Mouse (Mus musculus) adrenal gland, adult 18-20 months (tissue): ENCODE results near the gene Sdhc. TPM values are rescaled to one million over a fixed set of nuclear protein-coding genes. Genes with fewer than 3 reads are reported as not detected.

Experiments used
- DNase-seq, 2 experiments: peaks; one replicate each; pipeline ENCODE4 v3.0.0; 2021 to 2022; ENCODE audit warnings: low spot score in 2 of 2
- long read RNA-seq, 2 experiments: library from polyadenylated mRNA; stranded (forward); transcript quantifications; one replicate each; pipeline ENCODE4 v2.0.0; 2021
- total RNA-seq, 2 experiments: library from RNA; stranded (reverse); gene quantifications; 1 replicate in 1 of 2; 2 replicates in 1 of 2; pipeline ENCODE4 v1.2.3; 2021

Sdhc gene
- 100 to 1,000 TPM; 450 to 629 TPM for total RNA-seq
- long read RNA-seq, experiment 1, transcript Sdhc-202 (6 exons, 3,171 nt): major isoform, 40 of 58 reads
- long read RNA-seq, experiment 1, partial matches to known transcripts: 12 of 58 reads
- long read RNA-seq, experiment 1, other reads (novel, unspliced or antisense): 6 of 58 reads
- long read RNA-seq, experiment 2, transcript Sdhc-202 (6 exons, 3,171 nt): major isoform, 40 of 73 reads
- long read RNA-seq, experiment 2, partial matches to known transcripts: 28 of 73 reads
- long read RNA-seq, experiment 2, other reads (novel, unspliced or antisense): 5 of 73 reads

- peak; percentile 95 to 96 for DNase-seq
Measured at GRCm38 (mm10) chr1:171149974-171150760, at the start of gene Sdhc, which contains the start of gene Mpz. Gene Sdhc (minus strand): TSS chr1:171150603. Gene Mpz (plus strand): TSS chr1:171150711.

- no peak for DNase-seq
Measured at GRCm38 (mm10) chr1:171199532-171199931, 49.1 kb upstream of the Sdhc start.

- peak; percentile 45 to 51 for DNase-seq
Measured at GRCm38 (mm10) chr1:171195887-171196397, 45.5 kb upstream of the Sdhc start, which contains the start of gene Pcp4l1. Gene Pcp4l1 (minus strand): TSS chr1:171196268.

GRCm38 (mm10) chr1:171195046-171195822, 44.8 kb upstream of the Sdhc start:
- DNase-seq: no peak

- DNase-seq: no peak
Measured at GRCm38 (mm10) chr1:171193911-171194830, 43.8 kb upstream of the Sdhc start.

- DNase-seq: no peak
Measured at GRCm38 (mm10) chr1:171193093-171193840, 42.9 kb upstream of the Sdhc start.

GRCm38 (mm10) chr1:171192283-171192682, 41.9 kb upstream of the Sdhc start:
- no peak for DNase-seq

GRCm38 (mm10) chr1:171190832-171191231, 40.4 kb upstream of the Sdhc start:
- DNase-seq: no peak

- peak in 1 of 2 experiments; percentile 17 for DNase-seq
Measured at GRCm38 (mm10) chr1:171189476-171190114, 39.2 kb upstream of the Sdhc start.

GRCm38 (mm10) chr1:171189046-171189445, 38.6 kb upstream of the Sdhc start:
- DNase-seq: no peak

GRCm38 (mm10) chr1:171187851-171188700, 37.7 kb upstream of the Sdhc start:
- no peak for DNase-seq

- no peak for DNase-seq
Measured at GRCm38 (mm10) chr1:171185655-171186054, 35.3 kb upstream of the Sdhc start.

GRCm38 (mm10) chr1:171184314-171184713, 33.9 kb upstream of the Sdhc start:
- no peak for DNase-seq

GRCm38 (mm10) chr1:171183620-171184019, 33.2 kb upstream of the Sdhc start:
- no peak for DNase-seq

- no peak for DNase-seq
Measured at GRCm38 (mm10) chr1:171183025-171183424, 32.6 kb upstream of the Sdhc start.

- no peak for DNase-seq
Measured at GRCm38 (mm10) chr1:171179487-171180171, 29.2 kb upstream of the Sdhc start.

GRCm38 (mm10) chr1:171172779-171173178, 22.4 kb upstream of the Sdhc start:
- DNase-seq: no peak
